Mouse (Mus musculus) kidney, postnatal 4 days (tissue): ENCODE measurements around the gene Skor1.

Experiments used
- DNase-seq, 2 experiments: peaks; one replicate each; pipeline ENCODE4 v3.0.0; 2021; ENCODE audit warnings: mixed read lengths in 2 of 2

Gene Skor1

GRCm38 (mm10) chr9:63147786-63148409, 863 bp downstream of the Skor1 start:
- no peak for DNase-seq

GRCm38 (mm10) chr9:63147296-63147695, 1.5 kb downstream of the Skor1 start:
- no peak for DNase-seq

- DNase-seq, result peak; percentile 25 to 26
Measured at GRCm38 (mm10) chr9:63146856-63147274, 1.9 kb downstream of the Skor1 start.

DNA sequence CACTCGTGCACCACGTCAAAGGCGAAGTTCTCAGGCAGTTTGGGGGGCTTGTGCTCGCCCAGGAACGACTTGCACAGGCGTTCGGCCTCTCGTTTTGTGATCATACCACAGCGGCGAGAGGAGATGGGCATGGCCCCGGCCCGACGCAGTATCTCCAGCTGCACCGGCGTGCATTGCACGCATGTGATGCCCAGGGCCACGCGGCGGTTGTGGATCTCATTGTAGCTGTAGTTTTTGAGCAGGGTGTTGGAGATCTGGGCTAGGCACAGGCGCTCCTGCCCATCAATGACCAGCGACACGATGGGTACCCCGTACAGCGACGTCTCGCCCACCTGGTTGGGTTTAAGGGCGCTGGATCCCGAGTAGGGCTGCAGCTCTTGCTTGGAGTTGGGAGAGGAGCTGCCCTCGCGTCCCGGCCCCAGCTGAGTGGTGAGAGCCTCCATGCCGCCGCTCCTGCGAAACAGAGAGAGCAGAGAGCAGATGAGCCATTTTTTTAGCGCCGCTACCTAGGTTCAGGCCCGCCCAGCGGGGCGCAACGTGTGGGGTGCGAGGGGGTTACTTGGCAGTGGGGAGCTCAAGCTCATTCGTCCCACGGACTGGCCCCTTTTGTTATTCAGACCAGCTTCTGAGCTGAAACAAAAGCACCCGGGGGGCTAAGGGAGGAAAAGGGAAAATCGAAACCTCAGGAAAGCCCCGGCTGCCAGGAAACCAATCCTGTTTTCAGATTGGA, 2.5 kb downstream of the Skor1 start:
- peak; percentile 16 to 29 for DNase-seq

GRCm38 (mm10) chr9:63145249-63146125, 3.3 kb downstream of the Skor1 start:
- DNase-seq, result peak; percentile 24 to 27

- peak; percentile 36 to 43 for DNase-seq
Measured at GRCm38 (mm10) chr9:63144502-63145248, 4.1 kb downstream of the Skor1 start.

DNA sequence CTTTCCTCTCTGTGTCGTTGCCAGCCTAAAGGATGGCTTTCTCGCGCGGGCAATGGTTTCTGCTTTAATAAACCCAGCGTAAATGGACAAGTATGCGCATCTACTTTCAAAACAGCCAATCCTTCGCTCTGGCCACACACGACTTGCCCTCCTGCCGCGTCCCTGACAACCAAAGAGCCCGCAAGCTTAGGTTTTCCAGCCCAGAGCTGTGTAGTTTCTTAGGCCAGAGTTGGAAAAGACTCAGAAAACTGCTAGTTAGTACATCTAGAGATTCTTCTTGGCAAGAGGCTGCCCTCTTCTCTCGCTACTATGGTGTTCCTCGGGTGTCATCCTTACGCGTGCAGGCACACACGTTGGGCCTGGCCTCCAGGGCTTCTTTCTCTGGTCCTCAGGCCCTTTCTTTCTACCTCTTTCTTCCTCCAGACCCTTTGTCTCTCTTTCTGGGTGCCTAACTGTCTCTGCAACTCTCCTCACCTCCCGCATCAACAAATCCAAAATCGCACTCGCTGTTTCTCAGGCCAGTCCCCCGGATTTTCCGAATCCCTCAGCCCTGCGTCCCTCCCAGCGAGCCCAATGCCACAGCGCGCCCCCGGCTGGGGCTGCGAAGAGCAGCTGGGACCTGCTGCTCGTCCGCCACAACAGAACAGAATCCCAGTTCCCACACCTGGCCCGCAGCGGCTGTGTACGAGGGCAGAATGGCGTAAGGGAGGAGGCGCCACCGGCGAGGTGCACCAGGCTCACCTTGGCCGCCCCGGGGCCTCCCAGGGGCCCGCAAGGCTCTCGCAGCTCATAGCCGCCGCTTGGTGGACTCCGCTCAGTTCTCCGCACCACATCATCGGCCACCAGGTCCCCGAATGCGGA, 4.9 kb downstream of the Skor1 start:
- DNase-seq, result peak; percentile 15 to 22

- DNase-seq, result no peak
Measured at GRCm38 (mm10) chr9:63143227-63143626, 5.5 kb downstream of the Skor1 start.

DNA sequence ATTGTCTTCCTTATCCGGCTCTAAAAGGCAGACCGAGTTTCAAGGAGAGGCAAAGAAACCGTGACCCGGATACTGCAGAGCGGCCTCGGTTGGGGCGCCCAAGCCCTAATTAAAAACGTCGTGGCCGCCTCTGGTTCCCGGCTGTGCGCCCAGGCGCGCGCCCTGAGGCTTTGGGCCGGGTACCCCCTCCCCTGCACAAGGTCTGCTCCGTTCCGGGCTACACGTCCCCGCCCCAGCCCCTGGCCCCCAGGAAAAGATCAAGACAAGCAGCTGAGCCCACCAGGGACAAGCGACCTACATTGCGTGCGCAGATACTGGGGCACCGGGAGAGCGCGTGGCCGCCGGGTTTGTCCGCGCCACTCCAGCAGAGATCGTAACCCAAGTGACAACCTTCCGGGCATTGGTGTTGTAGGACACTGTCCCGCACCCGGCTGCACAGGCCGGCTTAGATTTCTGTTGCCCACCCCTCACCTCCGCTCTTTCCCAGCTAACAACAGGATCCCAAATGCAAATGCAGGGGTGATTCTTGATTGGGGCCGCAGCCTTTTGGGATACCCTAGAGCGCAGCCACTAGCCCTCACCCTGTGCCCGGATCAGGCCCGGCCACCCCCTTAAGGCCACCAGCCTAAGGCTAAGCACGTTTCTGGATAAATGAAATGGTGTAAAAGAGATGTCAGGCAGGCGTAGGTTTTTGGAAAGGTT, 6.3 kb downstream of the Skor1 start:
- peak in 1 of 2 experiments; percentile 11 for DNase-seq

DNA sequence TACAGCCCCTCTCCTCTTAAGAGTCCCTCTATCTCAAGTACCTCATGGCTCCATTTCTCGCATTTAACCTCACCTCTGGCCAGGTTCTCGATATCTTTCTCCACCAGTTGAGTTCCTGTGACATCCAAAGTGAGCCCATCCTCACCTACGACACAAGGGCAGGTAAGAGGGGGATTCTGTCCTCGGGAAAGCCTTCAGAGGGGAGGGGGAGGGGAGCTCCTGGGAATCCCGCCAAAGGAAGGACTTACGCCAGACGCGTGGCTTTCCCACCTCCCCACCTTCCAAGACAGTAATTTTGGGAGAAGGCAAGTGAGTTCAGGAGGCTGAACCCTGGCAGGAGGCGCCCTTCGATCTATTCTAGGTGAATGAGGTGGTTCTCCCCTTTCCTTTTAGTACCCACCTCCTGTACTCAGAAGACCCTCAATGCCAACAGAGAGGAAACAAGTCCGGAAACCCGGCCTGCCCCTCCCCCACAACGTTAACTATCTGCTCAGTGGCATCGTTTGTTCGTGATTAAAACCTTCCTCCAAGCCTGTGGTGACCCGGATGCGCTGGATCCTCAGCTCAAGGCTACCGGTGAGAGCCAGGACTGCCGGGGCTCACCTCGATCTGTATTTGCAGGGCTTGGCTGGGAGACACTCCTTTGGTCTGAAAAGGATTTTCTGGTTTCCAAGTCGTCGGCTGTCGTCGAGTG, 7.0 kb downstream of the Skor1 start:
- peak in 1 of 2 experiments; percentile 29 for DNase-seq

DNA sequence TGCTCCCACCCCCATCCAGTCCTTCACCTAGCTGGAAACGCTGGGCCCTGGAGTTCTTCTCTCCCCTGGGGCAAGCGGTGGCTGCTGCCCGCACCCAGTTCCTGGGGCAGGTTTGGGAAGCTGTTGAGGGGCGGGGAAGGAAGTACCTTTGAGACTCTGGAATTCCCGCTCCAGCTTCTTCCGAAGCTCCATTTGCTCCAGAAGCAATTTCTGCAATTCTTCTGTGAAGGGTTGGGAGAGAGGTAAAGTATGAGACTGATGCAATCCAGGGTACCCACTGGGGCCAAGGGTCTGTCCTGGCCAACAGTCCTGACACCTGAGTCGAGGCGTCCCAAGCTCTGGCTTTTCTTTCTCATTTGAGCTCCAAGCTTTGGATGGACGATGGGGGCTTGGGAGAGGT, 8.6 kb downstream of the Skor1 start:
- DNase-seq, result no peak

GRCm38 (mm10) chr9:63139661-63140060, 9.1 kb downstream of the Skor1 start:
- no peak for DNase-seq

- DNase-seq, result peak; percentile 59 to 66
Measured at GRCm38 (mm10) chr9:63138481-63138967, 10.2 kb downstream of the Skor1 start.

- no peak for DNase-seq
Measured at GRCm38 (mm10) chr9:63137615-63137915, 11.2 kb downstream of the Skor1 start.

DNA sequence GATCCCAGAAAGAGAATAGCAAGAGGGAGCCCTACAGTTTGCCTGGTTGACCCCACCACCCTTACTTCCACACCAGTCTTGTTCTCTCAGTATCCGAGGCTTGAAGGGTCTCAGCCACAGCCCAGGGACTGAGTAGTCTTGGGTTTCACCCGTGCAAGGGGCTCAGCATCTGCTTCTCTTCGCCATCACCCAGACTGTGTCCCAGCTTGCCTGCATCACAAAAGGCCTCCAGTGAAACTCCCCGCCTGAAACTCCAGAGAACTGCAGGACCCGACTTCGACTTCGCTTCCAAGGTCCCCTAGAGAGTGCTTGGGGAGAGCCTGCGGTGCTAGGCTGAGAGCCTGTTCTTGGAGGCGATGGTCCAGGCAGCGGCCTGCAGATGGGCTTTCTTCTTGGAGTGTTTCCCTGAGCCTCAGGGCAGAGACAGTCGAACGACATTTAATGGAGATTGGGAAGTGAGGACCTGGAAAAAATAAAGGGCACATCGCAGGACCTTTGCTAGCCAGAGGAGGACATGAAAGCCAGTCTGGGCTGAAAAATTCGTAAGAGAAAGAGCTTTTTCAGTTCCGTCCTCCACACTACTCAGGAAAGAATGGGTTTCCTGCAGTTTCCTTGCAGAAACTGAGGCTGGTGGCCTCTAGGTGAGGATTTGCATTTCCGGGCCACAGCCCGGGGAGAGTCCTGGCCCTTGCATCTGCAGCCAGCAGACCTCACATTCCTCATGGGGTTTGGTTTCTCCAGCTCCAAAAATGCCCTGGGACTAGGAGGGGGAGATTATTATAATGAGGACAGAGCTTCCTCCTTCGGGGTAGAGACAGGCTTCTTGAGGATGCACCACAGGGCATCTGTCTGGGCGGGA, 11.8 kb downstream of the Skor1 start:
- DNase-seq, result peak in 1 of 2 experiments; percentile 13

DNA sequence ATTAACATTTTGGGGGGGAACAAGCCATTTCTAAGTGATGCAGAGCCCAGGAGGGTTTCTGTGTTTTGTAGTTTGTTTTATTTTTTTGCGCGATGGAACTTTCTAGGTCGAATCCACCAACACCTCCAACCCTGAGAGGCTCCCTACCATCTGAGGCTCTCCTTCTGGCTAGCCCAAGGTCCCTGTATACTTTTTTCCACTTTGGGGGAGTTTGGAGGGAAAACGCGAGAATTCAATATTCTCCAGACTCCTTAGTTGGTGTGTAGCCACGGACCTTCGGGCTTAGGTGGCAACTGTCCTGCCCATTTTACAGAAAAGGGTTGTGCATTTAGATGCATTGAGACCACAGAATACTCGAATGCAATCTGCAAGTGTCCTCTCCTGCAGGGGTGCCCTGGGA, 12.5 kb downstream of the Skor1 start:
- DNase-seq, result no peak

DNA sequence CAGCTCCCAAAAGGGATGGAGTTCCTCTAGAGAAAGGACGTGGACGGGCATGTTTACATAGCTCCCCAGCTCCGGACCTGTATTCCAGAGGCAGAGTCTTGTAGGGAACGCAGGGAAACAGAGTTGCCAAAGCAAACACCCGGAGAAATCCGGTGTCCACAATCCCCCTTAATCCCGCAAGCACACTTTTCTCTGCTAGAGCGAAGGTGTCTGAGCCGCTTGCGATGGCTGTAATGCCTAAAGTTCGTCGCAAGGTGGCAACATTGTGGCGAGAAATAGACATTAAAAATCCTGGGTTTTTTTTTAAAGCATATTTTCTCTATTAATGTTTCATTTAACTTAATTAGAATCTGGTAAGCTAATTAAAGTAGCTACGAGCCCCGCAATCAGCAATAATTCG, 13.0 kb downstream of the Skor1 start:
- peak; percentile 72 to 79 for DNase-seq

GRCm38 (mm10) chr9:63135356-63135755, 13.4 kb downstream of the Skor1 start:
- no peak for DNase-seq

- no peak for DNase-seq
Measured at GRCm38 (mm10) chr9:63133659-63134058, 15.1 kb downstream of the Skor1 start.
